Mouse (Mus musculus) gastrocnemius, postnatal 14 days (tissue): ENCODE data around the gene Nfam1. TPM values are rescaled to one million over a fixed set of nuclear protein-coding genes. Genes with fewer than 3 reads are reported as not detected.

Experiments used
- DNase-seq: peaks from one replicate; pipeline ENCODE4 v3.0.0; 2021; ENCODE audit warnings: mixed read lengths
- intact Hi-C: fragments of 180-260 bp; cut with DNase I; formaldehyde crosslinking; loops from one replicate; pipeline ENCODE4 v1.15.1; 2025; ENCODE audit warnings: low total_unique reads
- total RNA-seq, 2 experiments: library from RNA; stranded (reverse); gene quantifications; 2 replicates each; pipeline ENCODE4 v1.2.3; 2021

Nfam1 gene
- total RNA-seq, 2 experiments from 2014 or later: 1.0 to 1.4 TPM

DNA sequence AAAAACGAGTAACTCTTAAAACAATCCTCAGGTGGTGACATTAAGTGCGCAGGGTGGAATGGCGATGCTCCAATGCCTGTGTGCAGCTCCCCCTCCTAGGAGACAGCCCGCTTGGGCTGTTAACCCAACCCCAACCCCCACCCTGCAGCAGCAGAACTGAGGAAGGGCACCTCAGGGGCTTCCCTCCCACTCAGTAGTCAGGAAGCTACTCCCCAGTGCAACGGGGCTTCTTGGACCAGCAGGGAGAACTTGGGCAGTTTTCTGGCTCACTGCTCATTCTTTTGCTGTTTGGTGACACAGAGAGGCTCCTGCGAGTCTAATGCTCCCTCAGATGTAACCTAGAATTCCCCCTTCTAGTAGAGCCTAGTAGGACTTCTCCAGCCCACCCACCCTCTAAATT is 65.2 kb downstream of the Nfam1 start:
- DNase-seq: no peak
- intact Hi-C loops: no loop called here

DNA sequence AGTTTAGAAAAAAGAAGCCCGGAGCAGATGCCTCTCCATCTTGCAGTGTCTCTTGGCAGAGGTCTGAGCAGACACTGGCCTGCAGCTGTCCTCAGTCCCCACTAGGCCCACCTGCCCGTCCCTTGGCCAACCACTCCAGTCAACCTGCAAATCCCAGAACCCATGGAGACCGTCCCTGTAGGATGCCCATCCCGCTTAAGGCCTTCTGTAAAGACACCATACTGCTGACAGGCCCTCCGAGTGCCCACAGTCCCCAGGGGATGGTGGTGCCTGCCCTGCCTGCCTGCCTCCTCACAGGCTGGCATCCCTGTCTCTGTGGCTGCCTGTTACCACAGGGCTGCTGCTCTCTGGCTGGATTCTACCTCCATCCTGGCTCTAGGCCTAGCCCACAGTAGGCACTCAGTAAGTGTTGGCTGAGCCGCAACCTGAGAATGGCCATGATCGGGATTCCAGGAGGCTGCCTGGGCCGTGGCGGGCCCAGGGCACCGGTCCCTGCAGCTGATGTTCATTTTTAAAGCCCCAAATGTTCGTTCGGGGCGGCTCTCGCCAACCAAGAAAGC is 68.8 kb downstream of the Nfam1 start:
- intact Hi-C loops: no loop called here
- no peak for DNase-seq

DNA sequence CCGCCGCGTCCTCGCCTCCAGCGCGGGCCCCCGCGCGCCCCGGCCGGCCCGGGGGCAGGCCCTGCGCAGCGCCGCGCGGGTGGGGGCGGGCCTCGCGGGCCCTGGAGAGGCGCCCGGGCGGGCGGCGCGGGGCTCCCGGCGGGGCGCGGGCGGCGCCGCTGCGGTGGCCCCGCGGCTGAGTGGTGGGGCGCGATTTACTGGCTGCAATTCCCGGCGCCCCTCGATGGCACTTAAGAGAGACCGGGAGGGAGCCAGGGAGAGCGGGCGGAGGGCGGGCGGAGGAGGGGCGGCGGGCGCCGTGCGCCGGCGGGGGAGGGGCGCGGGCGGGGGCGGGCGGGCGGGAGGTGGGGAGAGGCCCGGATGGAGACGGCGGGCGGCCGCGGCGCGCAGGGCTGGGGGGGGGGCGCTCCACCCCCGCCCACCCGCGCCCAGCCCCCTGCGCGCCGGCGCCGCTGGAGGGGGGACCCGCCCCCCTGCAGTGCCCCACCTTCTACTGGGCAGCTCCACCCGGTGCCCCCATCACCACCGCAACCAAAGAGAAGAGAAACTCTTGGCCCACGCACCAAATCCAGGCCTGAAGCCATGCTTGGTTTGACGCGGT is 69.5 kb downstream of the Nfam1 start:
- no peak for DNase-seq
- intact Hi-C loops: no loop called here

DNA sequence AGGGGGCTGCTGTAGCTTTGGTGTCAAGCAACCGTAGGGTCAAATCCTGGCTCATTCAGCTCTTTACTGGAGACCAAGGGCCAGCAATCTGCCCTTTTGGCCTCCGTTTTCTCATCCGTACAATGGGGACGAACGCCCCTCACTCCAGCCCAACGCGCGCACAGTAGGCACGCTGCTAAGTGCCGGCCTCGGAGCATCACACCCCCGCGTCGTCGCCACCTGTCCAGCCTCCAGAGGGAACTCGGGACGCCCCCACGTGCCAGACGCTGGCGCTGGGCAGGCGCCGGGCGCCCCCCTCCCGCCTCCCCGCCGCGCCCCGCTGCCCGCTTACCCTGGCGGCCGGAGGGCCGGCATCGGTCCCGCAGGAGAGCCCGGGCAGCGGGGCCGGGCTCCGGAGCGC is 70.0 kb downstream of the Nfam1 start:
- DNase-seq: no peak
- intact Hi-C loops: no loop called here

DNA sequence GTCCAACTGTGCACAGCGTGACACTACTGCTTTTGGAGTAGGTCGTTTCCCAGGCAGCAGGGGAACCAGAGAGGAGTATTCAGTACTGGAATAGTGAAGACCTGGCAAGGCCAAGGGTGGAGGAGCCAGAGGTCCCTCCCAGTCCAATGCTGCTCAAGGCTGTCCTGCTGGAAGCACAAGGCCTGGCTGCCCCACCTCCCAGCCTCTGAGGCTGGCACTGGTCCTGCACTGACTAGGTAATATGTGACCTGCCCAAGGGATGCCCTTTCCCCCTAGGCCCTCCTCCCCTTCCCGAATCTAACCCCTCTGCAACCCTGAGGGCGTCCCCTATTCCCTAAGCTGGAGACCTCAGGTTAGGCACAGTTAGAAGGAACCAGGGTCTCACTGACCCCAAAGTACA is 70.6 kb downstream of the Nfam1 start:
- DNase-seq: no peak
- intact Hi-C loops: no loop called here

- intact Hi-C loops: no loop called here
- no peak for DNase-seq
These were observed 72.1 kb downstream of the Nfam1 start for GRCm38 (mm10) chr15:82960786-82961561.

DNA sequence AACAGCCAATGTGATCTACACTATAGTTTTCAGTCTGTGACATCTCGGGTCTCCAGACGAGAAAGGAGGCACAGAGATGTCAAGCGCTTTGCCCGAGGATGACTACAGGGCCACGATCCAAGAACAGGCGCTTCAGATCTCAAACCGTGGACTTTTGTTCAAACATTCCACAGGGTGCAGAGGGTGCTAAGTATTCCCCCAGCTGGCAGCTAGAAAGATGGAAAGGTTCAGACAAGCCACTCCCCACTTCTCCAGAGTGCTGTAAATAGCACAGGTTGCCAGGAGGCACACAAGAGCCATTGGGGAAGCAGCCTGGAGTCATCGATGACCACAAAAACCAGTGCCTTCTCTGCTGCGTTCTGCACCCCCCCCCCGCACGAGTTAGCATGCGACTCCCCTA is 74.0 kb downstream of the Nfam1 start:
- no peak for DNase-seq
- intact Hi-C loops: no loop called here

GRCm38 (mm10) chr15:82958253-82958701 is 74.8 kb downstream of the Nfam1 start:
- no peak for DNase-seq
- intact Hi-C loops: no loop called here

GRCm38 (mm10) chr15:82956721-82957120 is 76.4 kb downstream of the Nfam1 start:
- intact Hi-C loops: no loop called here
- DNase-seq: no peak

DNA sequence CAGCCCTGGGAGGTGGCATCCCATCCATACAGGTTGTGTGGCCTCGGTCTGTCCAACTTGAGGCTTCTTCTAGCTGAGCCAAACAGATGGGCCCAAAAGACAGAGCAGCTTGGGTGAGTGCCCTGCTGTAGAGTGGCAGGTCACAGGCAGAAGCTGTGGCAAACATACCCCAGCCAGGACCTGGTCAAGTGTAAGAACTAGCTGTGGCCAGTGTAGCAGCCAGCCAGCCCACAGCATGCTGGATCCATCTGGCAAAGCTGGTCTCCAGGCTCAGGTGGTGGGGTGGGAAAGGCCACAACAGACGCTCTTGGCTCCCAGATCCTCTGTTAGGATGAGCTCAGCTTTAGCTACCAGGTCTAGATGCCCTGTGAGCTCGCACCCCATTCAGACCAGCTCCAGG is 76.8 kb downstream of the Nfam1 start:
- intact Hi-C loops: no loop called here
- no peak for DNase-seq

- DNase-seq: no peak
- intact Hi-C loops: no loop called here
These were observed 77.8 kb downstream of the Nfam1 start for GRCm38 (mm10) chr15:82955286-82955685.

GRCm38 (mm10) chr15:82954034-82954433 is 79.1 kb downstream of the Nfam1 start:
- DNase-seq: no peak
- intact Hi-C loops: no loop called here

DNA sequence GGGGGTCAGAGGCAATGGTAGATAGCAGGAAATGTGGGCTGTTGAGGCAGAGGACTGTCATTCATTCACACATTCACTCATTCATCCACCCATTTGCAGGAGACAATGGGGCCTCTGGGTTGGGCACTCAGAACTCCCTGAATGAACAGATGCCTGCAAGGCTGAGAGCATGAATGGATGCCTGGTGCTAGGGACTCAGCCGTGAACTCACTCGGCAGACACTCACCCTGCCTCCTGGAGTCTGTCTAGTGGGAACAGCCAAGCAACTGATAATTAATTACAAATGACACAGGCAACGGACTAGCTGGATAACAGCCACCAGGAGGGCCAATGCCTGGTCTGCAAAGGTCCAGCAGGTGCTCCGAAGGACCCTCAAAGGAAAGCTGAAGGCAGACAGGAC is 80.0 kb downstream of the Nfam1 start:
- intact Hi-C loops: no loop called here
- DNase-seq: no peak

DNA sequence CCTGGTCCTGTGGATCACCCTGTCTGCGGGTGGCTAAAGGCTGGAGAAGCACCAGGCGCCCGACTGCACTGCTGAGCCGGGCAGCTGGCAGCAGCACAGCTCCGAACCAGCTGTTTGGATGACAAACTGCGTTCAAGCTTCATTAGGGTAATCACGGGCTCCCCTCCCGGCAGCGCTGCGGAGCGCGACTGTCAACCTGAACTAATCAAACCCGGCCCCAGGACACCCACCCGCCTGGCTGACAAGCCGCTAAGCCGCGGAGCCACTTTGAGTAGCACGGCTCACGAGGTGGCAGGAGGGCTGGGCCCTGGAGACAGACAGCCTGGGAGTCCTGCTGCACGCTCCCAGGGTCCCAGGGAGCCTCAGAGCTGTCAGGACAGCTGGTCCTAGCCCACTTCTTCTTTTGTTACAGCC is 80.8 kb downstream of the Nfam1 start:
- intact Hi-C loops: no loop called here
- no peak for DNase-seq

DNA sequence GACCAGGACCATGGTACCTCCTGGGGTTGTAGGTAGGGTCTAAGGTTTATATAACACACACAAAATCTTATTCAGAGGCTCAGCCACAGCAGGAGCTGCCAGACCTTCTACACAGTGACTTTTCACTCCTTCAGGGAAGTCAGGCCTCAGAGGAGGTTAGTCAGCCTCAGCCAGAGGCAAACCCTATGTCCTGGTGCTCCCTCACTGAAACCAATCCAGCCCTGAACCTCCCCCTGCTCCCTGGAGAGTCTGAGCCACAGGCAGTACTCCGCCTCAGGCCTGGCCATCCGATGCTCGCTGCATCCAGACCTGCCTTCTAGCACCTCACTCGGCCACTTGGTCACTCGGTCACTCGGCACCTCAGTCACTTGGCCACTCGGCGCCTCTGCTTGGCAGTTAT is 82.9 kb downstream of the Nfam1 start:
- intact Hi-C loops: no loop called here
- no peak for DNase-seq

DNA sequence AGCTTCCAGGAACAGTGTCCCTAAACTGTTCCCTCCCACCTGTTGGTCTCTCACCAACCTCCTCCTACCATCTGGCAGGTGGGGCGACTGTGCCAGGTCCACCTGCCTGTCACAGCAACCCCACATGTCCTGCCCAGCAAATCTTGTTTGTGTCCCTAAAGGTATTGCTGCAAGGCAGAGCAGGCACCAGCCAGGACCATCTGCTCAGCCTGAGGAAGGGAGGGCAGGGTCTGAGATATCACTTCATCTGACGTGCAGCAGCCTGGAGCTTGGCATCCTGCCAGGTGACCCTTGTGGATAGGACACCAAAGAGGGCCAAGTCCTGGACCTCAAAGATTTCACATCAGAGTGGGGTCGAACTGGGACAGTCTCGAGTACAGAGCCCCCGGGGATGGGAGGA is 85.7 kb downstream of the Nfam1 start:
- intact Hi-C loops: no loop called here
- DNase-seq: no peak

DNA sequence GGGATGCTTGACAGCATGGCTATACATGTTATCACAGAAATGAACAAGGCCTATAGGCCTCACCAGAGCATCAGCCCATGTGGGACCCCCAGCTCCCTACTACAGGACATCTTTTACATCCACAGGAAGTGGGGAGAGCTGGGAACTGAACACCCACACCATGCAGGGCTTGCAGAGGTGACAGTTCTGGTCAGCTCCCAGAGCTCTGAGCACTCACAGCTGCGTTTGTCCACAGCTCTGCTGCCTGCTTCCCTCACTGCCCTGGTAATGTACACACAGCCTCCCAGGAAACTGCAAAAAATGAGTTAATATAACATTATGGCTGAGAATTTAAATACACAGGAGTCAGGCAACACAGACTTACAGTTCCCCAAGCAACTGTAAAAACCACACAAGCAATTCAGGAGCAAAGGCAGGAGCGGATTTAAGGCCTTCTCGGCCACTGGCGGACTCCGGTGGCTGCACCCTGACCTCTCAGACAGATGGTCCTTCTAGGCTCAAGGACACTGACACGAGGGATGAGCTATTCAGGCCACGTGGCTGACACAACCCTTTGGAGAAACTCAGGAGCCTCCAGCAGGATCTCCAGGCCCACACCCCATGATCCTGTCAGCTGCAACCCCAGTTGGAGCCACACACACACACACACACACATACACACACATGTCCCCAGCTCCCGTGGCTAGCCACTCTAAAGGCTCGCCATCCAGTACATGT is 88.5 kb downstream of the Nfam1 start:
- intact Hi-C loops: no loop called here
- no peak for DNase-seq
